9 mouse cellular contexts compared by ENCODE assay signal in the genomic region with DNA sequence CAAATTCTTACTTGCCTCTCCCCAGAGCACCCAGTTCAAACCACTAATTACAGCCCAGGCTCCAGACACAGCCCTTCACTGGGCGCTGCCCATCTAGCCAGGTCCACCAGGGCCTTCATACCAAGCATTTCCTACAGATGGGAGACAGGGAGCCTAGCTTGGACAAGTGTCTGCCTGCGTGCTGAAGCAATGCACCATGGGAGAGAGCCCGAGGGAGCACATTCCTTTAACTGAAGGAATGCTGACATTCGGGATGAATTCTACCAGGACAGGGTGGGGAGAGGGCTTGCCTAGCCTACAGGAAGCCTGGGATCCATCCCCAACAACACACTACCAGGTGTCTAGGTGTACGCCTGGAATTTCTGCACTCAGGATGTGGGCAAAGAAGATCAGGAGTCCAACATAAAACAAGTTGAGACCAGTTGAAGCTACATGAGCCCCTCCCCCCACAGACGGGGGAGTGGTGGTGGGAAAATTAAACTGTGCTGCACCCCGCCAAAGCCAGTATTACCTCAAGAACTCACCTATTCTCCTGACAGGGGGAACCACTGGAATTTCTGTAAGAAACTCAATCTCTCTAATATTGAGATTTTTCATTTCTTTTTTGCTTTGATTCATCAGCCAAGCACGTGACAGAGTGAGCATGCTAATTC.
DNase-seq lines count a peak whose midpoint lies in the region; ATAC-seq and TF ChIP-seq lines count a peak whose summit lies in the region.
"Had no signal": no experiment of that assay in that cellular context is flagged by ENCODE, and none has a peak within 500 bp of the region (broad histone marks: within the 10 kb centered on the region; RNA-seq: fewer than 3 reads in every experiment).

No protein-coding gene starts in this region.

- no peak for TF ChIP-seq CTCF in intestine, postnatal 0 days (IDR thresholded peaks at IDR 0.05; ENCODE audit: low read depth)

- no peak overlapping the region for H3K4me3 ChIP-seq in intestine, embryonic 14.5 days (ENCODE audit: low read depth, low read length)
- H3K4me3 ChIP-seq in intestine, postnatal 0 days (ENCODE audit: low read depth, low read length) = no peak overlapping the region
- no peak overlapping the region for H3K4me3 ChIP-seq in embryonic facial prominence, embryonic 14.5 days (ENCODE audit: low read depth, low read length)
- H3K4me3 ChIP-seq in limb, embryonic 12.5 days (replicated peaks) = no peak overlapping the region

- peak overlapping the region; percentile 4; the same call in 1 of the 2 replicates for H3K27ac ChIP-seq in intestine, embryonic 14.5 days (ENCODE audit: low read depth)
- no peak overlapping the region for H3K27ac ChIP-seq in intestine, postnatal 0 days (ENCODE audit: low read depth, low read length)
- H3K27ac ChIP-seq in embryonic facial prominence, embryonic 14.5 days (replicated peaks; ENCODE audit: low read depth, low read length) = peak overlapping the region; percentile 70
- H3K27ac ChIP-seq in limb, embryonic 12.5 days = peak overlapping the region; percentile 64

- no peaks in the 10 kb centered on the region for H3K4me1 ChIP-seq in intestine, embryonic 14.5 days (replicated peaks; ENCODE audit: control insufficient read depth, insufficient read depth, low read length)
- H3K4me1 ChIP-seq in intestine, postnatal 0 days (replicated peaks; ENCODE audit: control insufficient read depth, insufficient read depth, low read length) = no peaks in the 10 kb centered on the region
- H3K4me1 ChIP-seq in embryonic facial prominence, embryonic 14.5 days (ENCODE audit: control insufficient read depth, insufficient read depth, low read length) = peaks cover 21% of the 10 kb centered on the region
- H3K4me1 ChIP-seq in limb, embryonic 12.5 days (replicated peaks) = peaks cover 28% of the 10 kb centered on the region

- DNase-seq in intestine, embryonic 14.5 days (ENCODE audit: low spot score) = no peak
- peak; percentile 99 for DNase-seq in R1 (ENCODE audit: low read depth, low spot score)
- DNase-seq in embryonic facial prominence, embryonic 14.5 days (ENCODE audit: low spot score) = peak; percentile 85
- DNase-seq in spleen, postnatal 10 days (ENCODE audit: low spot score in 2 of 2) = no peak
- DNase-seq: cerebellum, adult 11 months; layer of hippocampus, postnatal 36 days had no signal

- H3K4me2 ChIP-seq in intestine, embryonic 14.5 days (ENCODE audit: low read length) = no peak overlapping the region
- no peak overlapping the region for H3K4me2 ChIP-seq in intestine, postnatal 0 days (replicated peaks; ENCODE audit: low read depth)
- H3K4me2 ChIP-seq in embryonic facial prominence, embryonic 14.5 days (ENCODE audit: low read depth, low read length) = no peak overlapping the region
- no peak overlapping the region for H3K4me2 ChIP-seq in limb, embryonic 12.5 days

- H3K9me3 ChIP-seq in intestine, embryonic 14.5 days (ENCODE audit: control insufficient read depth, low read length) = no peaks in the 10 kb centered on the region
- no peaks in the 10 kb centered on the region for H3K9me3 ChIP-seq in intestine, postnatal 0 days (ENCODE audit: control insufficient read depth)
- H3K9me3 ChIP-seq in embryonic facial prominence, embryonic 14.5 days (ENCODE audit: control insufficient read depth, low read length) = no peaks in the 10 kb centered on the region
- no peaks in the 10 kb centered on the region for H3K9me3 ChIP-seq in limb, embryonic 12.5 days

- H3K36me3 ChIP-seq in intestine, embryonic 14.5 days (ENCODE audit: control insufficient read depth, insufficient read depth, low read length) = peaks cover 97% of the 10 kb centered on the region
- peaks cover 92% of the 10 kb centered on the region for H3K36me3 ChIP-seq in intestine, postnatal 0 days (ENCODE audit: control insufficient read depth, insufficient read depth)
- peaks cover 96% of the 10 kb centered on the region for H3K36me3 ChIP-seq in embryonic facial prominence, embryonic 14.5 days (ENCODE audit: control insufficient read depth, insufficient read depth, low read length)
- peaks cover 96% of the 10 kb centered on the region for H3K36me3 ChIP-seq in limb, embryonic 12.5 days

- no peak overlapping the region for H3K9ac ChIP-seq in intestine, embryonic 14.5 days (ENCODE audit: low read length)
- no peak overlapping the region for H3K9ac ChIP-seq in intestine, postnatal 0 days (ENCODE audit: low read depth, low read length)
- H3K9ac ChIP-seq in embryonic facial prominence, embryonic 14.5 days (ENCODE audit: low read depth, low read length) = no peak overlapping the region; the same call in 1 of the 2 replicates
- no peak overlapping the region for H3K9ac ChIP-seq in limb, embryonic 12.5 days (replicated peaks)

- 64% methylated on average over 8 of the region's 8 CpGs for WGBS in intestine, embryonic 14.5 days
- 71% methylated on average over 8 of the region's 8 CpGs for WGBS in intestine, postnatal 0 days
- 45% methylated on average over 8 of the region's 8 CpGs for WGBS in embryonic facial prominence, embryonic 14.5 days
- 78% methylated on average over 8 of the region's 8 CpGs for WGBS in limb, embryonic 12.5 days

- no peaks in the 10 kb centered on the region for H3K27me3 ChIP-seq in intestine, embryonic 14.5 days (replicated peaks; ENCODE audit: control insufficient read depth, insufficient read depth, low read length)
- no peaks in the 10 kb centered on the region for H3K27me3 ChIP-seq in intestine, postnatal 0 days (replicated peaks; ENCODE audit: control insufficient read depth, insufficient read depth, low read length)
- H3K27me3 ChIP-seq in embryonic facial prominence, embryonic 14.5 days (replicated peaks; ENCODE audit: control insufficient read depth, insufficient read depth, low read length) = no peaks in the 10 kb centered on the region
- H3K27me3 ChIP-seq in limb, embryonic 12.5 days = no peaks in the 10 kb centered on the region

- ATAC-seq in intestine, embryonic 14.5 days (replicated peaks; ENCODE audit: low FRiP score, low TSS enrichment, low read depth) = no peak
- no peak for ATAC-seq in intestine, postnatal 0 days
- ATAC-seq in embryonic facial prominence, embryonic 14.5 days (ENCODE audit: low read depth) = peak; percentile 81
- ATAC-seq in limb, embryonic 12.5 days (ENCODE audit: insufficient number of reproducible peaks, insufficient read depth, low FRiP score, low TSS enrichment, low read depth) = peak; percentile 56; the same call in 1 of the 2 replicates
- ATAC-seq in megakaryocyte, adult 5-6 weeks (ENCODE audit: poor library complexity, severe bottlenecking) = no peak

Comparison
In these comparisons a context has a peak if more than half of its experiments do, and no peak if none do; other contexts are left out.
1. ATAC-seq: peak in embryonic facial prominence, embryonic 14.5 days (single experiment) and limb, embryonic 12.5 days (single experiment); none in intestine, embryonic 14.5 days (single experiment), intestine, postnatal 0 days (single experiment) and megakaryocyte, adult 5-6 weeks (single experiment).
2. DNase-seq: peak in R1 (single experiment) and embryonic facial prominence, embryonic 14.5 days (single experiment); none in intestine, embryonic 14.5 days (single experiment) and spleen, postnatal 10 days (0 of 2).